Mouse (Mus musculus): ENCODE results near the gene Irf2bpl. TPM values are rescaled to one million over a fixed set of nuclear protein-coding genes. Genes with fewer than 3 reads are reported as not detected.

Gene Irf2bpl
- total RNA-seq, 2 experiments from 2014 or later = 68.3 to 69.5 TPM

DNA sequence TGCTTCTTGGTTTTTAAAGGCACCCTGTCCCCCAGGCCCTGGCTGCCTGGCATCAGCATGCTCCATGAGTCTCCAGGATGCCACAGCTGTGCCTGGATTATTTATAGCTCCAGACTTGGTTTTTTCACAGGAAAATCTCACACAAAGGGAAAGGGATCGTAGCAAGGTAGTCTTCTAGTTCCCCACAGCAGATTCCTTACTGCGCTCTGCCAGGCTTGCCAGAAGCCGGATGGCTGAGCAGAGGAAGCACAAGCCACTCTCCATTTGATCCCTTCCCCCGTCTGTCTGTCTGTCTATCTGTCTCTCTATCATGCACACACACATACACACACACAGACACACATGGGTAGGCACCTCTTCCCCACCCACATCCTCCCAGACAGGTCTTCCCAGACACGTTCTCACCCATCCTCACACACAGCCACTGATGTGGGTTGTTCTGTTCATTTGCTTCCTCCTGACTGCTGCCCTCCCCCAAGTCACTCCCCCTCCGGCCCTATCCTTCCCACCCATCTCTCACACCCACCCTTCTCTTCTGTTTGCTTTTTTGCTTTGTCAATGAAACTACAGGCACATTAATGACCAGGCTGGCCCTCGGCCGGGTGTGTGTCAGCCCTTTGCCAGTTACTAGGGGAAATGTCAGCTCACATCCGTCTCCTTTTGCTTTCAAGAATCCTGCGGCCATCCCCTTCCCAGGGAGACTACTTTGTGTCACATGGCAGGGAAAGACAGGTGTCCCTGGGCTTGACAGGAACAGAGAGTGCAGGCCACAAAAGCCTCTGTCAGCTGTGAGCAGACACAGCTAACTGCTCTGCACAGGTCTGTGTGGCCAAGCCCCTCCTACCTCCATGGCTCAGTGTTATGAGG, 24.4 kb downstream of the Irf2bpl start:
- DNase-seq = no peak

DNA sequence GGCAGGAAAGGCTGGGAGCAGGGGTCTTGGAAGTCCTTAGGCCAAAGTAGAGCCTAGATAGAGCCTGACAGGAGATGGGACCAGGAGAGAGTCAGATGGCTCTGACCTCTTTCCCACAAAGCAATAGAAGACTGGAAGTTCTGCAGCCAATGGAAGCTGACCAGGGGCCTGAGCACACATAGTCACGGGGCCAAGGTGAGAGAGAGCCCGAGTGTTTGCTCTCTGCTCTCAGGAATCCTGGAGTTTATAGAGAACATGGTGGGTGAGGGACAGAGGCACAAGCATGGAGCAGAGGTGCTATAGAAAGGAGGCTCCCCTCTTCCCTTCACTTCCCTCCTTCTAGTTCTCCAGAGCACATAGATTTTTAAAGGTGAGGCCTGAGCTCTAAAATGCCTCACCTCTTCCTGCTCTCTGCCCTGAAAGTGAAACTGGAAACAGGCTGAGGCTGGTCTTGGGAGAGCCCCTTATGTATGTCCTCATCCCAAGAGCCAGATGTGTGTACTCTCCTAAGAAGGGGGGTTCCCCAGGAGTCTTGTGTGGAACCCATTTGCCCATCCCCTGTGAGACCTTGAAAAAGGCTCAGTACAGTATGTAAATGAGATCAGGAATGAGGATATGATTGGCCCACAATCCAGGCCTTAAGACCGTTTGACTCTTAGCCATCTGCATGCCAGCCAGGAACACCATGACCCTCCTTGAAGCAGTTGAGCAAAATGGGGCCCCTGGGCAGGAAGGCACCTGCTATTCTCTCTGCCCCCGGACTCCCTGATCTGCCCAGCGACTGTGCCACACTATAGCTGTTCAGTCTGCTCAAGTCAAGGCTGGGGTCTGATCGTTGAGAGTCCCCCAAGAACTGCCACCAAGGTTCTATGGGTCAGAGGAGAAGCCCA, 25.4 kb downstream of the Irf2bpl start:
- DNase-seq = no peak

DNA sequence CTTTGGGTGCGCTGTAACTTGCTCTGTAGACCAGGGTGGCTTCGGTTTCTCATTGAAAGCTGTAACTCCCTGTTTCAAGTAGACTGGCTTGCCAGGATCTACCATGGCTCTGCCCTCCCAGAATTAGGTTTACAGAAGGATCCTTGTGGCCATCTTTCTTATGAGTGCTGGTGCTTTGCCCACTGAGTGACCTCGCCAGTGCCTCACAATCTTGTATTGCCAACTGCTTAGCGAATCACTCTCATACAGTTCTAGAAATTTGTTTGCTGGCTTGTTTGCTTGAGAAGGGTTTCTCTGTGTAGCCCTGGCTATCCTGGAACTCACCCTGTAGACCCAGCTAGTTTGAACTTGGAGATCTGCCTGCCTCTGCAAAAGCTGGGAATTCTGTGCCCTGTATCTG, 26.1 kb downstream of the Irf2bpl start:
- no peak for DNase-seq

DNA sequence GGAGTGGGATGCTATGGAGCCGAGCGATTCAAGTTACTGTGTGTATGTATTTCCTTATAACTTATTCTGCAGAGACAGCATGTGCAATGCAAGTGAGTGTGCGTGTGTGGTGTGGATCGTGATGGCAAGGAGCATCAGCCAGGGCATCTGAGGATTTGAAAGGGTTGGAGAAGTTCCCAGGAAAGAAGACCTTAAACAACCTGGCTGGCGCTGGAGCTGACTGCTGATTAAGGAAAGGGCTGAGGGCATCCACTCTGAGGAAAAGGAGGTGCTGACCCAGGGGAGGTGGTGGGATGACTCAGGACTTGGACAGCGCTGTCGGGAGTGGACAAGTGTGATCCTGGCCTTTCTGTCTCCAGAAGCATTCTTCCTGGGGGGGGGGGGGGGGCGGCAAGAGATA, 27.3 kb downstream of the Irf2bpl start:
- DNase-seq = no peak

DNA sequence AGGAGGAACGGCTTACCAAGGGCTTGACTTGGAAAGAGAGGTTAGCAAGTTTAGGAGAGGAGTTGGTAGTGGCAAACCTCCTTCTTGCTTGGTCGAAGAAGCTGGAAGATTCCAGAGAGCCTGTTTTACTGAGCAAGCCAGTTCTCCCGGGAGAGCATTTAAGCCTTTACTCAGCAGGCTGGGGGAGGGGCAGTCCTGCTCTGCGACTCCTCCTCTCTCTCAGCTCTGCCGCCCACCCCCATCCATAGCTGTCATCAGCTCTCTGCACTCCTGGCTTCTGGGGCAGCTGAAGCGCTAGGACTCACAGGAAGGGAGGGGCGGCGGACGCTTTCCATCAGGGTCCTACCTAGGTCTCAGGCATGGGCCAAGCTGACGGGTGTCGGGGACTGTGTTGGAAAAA, 28.9 kb downstream of the Irf2bpl start:
- DNase-seq = no peak

DNA sequence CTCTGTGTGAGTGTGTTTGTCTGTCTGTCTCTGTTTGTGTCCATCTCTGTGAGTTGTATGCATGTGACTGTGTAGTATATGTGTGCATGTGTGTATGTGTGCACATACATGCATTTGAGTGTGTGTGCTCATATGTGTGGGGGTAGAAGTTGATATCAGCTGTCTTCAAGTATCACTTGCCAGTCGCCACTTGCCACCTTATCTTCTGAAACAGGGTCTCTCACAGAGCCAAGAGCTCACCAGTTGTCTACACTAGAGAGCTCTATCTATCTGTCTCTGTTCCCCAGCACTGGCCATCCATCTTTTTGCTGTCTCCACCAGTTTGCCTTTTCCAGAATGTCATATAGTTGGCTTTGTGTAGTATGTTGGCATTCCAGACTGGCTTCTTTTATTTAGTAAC, 31.1 kb downstream of the Irf2bpl start:
- no peak for DNase-seq

DNA sequence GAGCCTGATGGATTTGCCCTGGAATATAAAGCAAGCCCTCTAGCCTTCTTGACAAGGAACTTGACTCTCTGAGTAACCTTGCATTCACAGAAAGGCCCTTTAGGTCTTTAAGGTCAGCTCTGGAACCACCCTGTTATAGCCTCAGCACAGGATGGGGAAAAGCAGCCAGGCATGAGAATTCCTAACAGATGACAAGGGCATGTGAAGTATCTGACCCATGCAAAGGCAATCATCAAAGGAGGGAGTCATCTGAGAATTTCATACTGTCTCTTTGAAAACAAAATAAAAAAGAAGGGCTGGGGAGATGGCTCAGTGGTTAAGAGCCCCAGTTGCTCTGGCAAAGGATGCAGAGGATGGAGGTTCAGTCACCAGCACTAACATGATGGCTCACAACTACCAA, 33.3 kb downstream of the Irf2bpl start:
- DNase-seq = no peak

DNA sequence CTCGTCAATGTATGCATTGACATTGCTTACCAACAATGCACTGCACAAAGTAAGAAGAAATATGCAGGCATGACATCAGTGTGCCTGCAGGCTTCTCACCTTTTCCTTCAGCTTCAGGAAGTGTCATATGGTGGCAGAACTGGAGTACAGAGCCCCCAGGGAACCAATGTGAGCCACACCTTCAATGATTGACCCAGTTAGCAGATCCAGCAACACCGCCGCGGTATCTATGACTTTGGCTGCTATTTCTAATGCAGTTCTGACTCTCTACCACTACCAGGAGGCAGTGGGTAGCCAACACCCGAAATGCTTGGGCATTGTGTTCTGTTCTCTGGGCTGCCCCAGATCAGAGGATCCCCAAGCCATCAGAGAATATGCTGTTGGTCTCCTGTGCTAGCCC, 33.9 kb downstream of the Irf2bpl start:
- DNase-seq = no peak

DNA sequence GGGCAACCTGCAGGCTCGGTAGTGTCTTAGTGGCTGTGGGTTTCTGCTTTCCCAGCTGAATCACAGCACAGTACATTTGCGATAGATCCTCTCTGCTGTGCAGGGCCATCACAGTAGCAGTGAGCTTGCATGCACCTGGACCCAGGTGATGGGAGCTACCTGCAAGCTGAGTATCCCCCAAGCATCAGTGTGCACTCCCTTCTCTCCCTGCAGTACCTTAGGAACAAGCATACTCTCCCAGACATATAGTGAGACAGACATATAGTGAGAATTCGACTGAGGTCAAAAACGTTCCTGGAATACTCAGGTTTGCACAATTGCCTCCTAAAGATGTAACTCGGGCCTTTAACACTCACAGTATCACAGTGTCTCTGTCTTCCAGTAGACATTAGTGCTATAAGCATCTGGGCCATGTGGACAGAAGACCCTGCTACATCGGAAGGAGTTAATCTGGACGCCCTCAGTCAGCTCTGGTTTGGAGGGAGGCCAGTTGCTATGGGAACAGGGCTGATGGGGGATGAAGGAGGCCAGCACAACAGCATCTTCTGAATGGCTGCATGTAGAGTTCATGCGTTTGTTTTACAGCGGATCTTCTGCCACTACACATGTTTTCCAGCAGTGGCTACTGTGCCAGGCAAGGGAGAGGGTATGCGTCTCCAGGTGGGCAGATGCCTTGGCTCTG, 34.5 kb downstream of the Irf2bpl start:
- DNase-seq = no peak

DNA sequence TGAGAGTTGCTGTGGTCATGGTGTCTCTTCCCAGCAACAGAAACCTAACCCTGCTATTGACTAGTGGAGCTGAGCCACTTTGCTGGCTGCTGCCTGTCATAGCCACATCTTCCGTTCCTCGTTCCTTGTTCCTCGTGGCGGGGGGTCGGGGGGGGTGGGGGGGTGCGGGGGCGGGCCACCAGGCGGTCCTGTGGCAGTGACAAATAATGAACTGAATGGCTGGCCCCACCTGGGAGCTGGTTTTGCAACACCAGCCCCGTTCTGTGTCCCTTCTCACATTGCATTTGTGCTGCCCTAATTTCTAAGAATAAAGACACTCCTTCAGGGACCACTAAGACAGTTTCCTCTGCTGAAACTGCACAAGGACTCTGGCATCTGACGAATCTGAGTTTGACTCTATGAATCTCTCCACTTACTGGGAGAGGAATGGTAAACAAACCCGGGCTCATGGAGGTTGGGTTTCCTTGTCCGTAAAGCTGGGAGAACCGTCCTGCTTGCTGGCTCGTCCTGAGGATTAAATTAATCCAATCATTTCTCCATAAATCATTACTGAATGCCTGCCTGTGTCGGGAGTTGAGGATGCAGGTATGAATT, 41.6 kb downstream of the Irf2bpl start:
- no peak for DNase-seq

DNA sequence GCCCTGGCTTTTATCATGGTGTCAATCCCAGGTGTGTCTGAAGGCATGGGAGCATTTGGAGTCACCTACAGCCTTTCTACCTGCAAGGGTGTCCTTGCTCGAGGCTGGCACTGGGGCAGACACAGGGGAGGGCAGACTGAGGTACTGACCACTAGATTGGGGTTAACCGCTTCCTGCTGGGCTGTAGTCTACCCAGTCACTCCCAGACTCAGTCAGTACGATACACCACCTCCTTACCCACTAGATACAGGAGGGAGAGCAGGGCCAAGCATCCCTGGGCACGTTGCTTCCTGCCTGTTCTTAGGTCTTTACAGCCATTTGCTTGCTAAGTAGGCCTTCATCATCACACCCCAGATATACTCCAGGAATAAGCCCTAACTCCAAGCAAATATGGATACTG, 44.1 kb downstream of the Irf2bpl start:
- DNase-seq = no peak

DNA sequence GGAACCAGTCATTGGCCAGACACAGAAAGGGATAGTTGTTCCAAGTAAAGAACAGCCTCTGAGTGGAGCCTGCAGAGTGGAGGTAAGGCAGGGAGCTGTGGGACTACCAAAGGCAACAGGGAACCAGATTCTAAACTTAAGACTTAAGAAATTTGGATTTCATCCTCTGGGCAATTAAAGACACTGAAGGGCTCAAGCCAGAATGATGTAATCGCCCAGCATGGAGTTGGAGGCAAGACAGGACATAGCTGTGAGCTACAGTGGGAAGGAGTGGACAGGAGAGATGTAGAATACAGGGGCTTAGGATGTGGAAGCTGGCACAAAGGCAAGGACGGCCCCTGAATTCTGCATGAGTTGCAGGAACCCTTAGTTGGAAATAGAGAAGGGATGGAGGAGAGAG, 46.4 kb downstream of the Irf2bpl start:
- DNase-seq = no peak

DNA sequence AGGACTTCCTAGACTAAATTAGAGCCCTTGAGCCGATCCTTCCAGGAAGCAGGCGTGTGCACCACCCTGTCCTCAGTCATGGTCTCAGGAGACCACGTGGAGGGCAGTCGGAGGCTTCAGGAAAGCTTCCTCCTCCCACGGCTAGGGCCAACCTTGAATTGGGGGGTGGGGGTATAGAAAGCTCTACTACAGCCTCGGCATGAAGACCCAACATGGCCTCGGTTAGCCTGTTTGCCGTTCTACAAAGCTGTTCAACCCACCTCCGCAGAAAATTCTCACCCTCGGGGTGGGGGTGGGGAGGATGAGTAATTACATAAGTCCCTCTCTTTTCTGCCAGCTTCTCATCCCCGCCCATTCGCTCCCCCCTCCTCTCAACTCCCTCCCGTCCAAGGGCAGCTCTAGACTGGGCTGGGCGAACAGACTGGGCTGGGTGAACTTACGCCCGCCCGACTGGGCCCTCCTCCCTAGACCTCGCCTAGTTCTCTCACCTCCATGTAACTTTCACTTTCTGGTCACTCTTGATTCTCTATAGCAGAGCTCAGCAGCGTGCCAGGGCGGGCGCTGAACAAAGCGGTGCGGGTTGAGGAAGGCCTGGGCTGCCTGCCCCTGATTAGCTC, 48.1 kb downstream of the Irf2bpl start:
- peak; percentile 66 to 68 for DNase-seq

DNA sequence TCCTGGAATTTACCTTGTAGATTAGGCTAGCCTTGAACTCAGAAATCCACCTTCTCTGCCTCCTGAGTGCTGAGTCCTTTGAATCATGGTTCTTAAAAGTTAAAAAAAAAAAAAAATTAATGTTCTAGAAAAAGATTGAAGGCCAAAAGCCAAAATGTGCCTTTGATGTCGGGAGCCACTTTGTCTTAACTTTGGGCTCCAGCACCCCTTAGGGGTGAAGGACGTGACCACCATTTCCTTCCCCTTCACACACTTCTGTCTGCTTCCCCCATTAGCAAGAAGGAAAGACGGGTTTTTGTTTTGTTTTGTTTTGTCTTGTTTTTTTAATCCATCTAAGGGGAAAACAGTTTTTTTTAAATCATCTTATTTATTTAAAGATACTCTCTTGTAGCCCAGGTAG, 48.7 kb downstream of the Irf2bpl start:
- DNase-seq = no peak

DNA sequence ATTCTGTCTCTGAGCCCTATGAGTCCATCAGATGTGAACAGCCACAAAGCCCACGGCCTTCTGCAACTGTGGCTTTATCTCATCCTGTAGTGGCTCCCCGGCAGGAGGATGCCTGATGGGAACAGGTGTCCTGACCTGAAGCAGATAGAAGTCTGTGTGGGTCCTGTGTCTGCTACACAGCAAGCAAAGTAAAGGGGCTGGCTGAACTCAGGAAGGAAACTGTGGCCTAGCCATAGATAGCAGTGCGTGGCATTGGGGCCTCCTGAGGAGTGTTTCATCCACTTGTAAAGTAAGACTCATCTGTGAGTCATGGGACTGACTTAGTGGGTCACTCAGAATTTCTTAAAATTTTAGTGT, 50.2 kb downstream of the Irf2bpl start:
- DNase-seq = no peak

DNA sequence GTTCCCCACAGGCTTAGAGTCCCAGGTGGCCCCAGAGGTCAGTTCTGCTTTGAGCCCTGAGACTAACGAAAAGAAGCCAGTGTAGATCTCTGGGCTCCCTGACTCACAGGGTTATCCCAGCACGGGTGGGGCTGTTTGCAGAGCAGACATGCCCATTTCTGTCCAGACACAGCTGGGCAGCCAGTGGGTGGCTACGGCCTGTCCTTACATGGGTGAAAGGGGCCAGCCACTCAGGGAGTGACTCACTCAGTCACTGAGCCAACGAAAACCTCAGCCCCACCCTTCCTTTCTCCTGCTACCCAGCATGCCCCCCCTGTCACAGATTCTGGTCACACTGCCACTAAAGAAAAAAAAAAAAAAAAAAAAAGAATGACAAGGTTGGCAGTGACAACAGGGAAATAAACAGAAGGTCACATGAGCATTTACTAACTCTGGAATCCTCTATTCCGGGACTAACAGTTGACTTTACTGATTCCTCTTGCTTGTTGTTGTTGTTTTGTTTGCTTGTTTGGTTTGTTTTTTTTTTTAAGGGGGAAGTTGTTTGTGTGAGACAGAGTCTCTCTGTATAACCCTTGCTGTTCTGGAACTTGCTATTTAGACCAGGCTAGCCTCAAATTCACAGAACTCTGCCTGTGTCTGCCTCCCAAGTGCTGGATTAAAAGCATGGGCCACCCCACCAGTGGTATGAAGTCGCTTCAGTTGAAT, 50.7 kb downstream of the Irf2bpl start:
- no peak for DNase-seq

DNA sequence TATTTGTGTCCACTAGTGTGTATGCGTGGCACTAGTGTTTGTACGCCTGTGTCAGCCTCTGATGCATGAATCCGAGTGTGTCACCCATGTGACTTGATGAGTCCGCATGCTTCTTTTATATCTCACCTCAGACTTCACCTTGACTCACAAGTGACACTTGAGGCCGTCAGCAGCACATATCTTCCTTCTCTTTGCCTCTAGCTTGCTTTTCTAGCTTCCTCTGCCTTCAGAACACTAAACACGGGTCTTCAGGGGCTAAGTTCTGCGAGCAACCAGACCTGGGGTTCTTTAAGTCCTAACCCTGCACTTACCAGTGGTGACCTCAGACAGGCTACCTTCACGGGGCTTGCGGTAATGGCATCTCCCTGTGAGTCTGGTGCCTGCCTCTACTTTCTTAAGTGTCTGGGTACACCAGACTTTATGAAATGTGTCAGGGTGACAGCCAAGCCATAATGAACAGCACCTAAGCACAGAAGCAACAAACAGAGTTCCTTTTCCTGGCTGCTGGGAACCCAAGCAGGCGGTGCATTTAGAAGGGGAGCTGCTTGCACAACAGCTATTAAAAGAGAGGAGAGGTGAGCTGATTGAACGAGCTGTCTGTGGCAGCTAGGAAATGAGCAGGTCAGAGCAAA, 51.9 kb downstream of the Irf2bpl start:
- DNase-seq = no peak

DNA sequence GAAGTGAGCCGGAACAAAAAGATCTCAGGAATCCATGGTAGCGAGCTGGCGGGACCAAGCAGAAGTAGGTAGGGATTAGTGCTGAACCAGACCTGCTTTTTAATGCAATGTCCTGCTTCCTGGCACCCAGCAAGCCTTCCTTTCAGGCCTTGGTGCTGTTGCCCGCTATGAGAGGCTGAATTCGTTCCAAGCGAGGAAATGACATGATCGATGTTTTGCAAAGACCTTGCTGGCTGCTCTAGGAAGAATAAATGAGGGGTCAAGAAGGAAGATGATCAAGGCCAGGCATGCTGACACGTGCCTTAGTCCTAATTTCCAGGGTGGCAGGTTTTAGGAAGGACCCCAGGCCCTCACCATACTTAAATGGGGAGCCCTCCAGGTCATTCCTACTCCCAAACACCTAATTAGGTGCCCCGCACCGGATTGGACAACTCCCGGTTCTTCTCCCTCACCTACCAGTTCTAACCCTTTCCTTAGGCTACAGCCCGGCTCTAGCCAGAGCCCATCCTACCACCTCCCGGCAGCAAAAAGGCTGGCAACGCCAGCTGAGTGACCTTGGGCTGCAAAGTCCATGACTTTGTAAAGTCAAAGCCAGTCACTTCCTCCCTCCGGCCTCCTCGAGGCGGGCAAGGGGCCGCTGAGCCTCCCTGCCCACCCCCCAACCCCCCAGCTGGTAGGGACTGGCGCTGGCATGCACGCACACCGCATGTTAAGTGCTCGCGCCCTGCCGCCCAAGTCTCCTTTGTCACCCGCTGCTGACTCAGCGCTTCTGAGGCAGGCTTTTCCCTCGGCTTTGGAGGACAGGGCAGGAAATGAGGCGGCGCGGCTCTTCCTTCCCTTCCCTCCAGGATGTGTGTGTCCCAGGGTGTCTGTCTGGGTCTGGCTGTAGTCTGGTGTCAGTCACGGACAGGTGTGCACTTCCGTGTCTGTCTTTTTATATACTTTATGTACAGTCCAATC, 52.7 kb downstream of the Irf2bpl start:
- no peak for DNase-seq

All from layer of hippocampus, postnatal 36 days (tissue).